21 mouse cellular contexts compared by ENCODE assay signal in the genomic region with DNA sequence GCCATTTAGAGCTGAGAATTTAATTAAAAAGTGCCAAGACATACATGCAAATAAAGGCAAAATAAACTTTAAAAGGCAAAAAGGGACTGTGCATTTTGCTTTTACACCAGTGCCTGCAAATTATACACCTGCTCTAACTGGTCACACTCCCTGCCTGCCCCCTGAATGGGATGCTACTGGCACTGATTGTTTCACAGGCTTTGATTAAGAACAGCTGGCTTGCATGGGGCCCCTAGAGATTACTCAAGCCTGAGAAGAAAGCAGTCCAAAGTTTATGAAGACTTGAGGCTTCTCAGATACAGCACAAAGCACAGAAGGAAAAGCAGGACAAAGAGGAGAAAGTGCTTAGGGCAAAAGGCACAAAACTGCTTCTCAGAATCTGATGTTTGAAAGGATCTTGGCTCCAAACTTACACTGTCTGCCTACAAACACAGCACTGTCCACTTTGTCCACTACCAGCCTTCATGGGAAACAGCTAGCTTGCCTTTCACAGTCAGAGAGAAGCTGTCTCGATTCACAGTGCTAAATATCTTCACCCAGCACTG. TPM values are rescaled to one million over a fixed set of nuclear protein-coding genes. Genes with fewer than 3 reads are reported as not detected.
DNase-seq lines count a peak whose midpoint lies in the region; ATAC-seq and TF ChIP-seq lines count a peak whose summit lies in the region.
"Had no signal": no experiment of that assay in that cellular context is flagged by ENCODE, and none has a peak within 500 bp of the region (broad histone marks: within the 10 kb centered on the region; RNA-seq: fewer than 3 reads in every experiment).

No protein-coding gene starts in this region.

- 8% methylated on average over 1 of the region's 1 CpGs for WGBS in kidney, embryonic 15.5 days
- 53% methylated on average over 1 of the region's 1 CpGs for WGBS in stomach, embryonic 16.5 days
- WGBS in stomach, postnatal 0 days: 58% methylated on average over 1 of the region's 1 CpGs
- 86% methylated on average over 1 of the region's 1 CpGs for WGBS in forebrain, embryonic 13.5 days

- H3K9me3 ChIP-seq in kidney, embryonic 15.5 days (replicated peaks): no peaks in the 10 kb centered on the region
- H3K9me3 ChIP-seq in stomach, embryonic 16.5 days (replicated peaks; ENCODE audit: control insufficient read depth, low read length): no peaks in the 10 kb centered on the region
- H3K9me3 ChIP-seq in stomach, postnatal 0 days (ENCODE audit: control insufficient read depth, low read length): no peaks in the 10 kb centered on the region
- no peaks in the 10 kb centered on the region for H3K9me3 ChIP-seq in forebrain, embryonic 13.5 days (replicated peaks)
- H3K9me3 ChIP-seq: forebrain, embryonic 12.5 days; heart, embryonic 10.5 days; limb, embryonic 13.5 days; neural tube, embryonic 13.5 days had no signal

- H3K4me2 ChIP-seq in kidney, embryonic 15.5 days: no peak overlapping the region
- no peak overlapping the region for H3K4me2 ChIP-seq in stomach, embryonic 16.5 days (ENCODE audit: low read depth, low read length)
- H3K4me2 ChIP-seq in stomach, postnatal 0 days (replicated peaks; ENCODE audit: low read depth): no peak overlapping the region
- H3K4me2 ChIP-seq in forebrain, embryonic 13.5 days: no peak overlapping the region
- H3K4me2 ChIP-seq: forebrain, embryonic 12.5 days; limb, embryonic 13.5 days; midbrain, embryonic 11.5 days; neural tube, embryonic 13.5 days had no signal

- H3K27me3 ChIP-seq in kidney, embryonic 15.5 days: no peaks in the 10 kb centered on the region
- H3K27me3 ChIP-seq in stomach, embryonic 16.5 days (ENCODE audit: control insufficient read depth, insufficient read depth, low read length): no peaks in the 10 kb centered on the region
- no peaks in the 10 kb centered on the region for H3K27me3 ChIP-seq in stomach, postnatal 0 days (ENCODE audit: control insufficient read depth, insufficient read depth, low read length)
- no peaks in the 10 kb centered on the region for H3K27me3 ChIP-seq in forebrain, embryonic 13.5 days
- H3K27me3 ChIP-seq: forebrain, embryonic 12.5 days; limb, embryonic 13.5 days; neural tube, embryonic 13.5 days had no signal

- no peak for TF ChIP-seq EP300 in stomach, postnatal 0 days (optimal IDR thresholded peaks at IDR 0.05)

- peak; percentile 89 for DNase-seq in heart, adult 11 months
- DNase-seq in heart, adult 8-10 months (ENCODE audit: low spot score): no peak
- no peak for DNase-seq in kidney, adult 18-20 months
- no peak for DNase-seq in stomach, postnatal 0 days (ENCODE audit: low spot score)
- DNase-seq in adrenal gland, adult 2 months: no peak
- DNase-seq: adrenal gland, adult 8-10 months; cerebellum, adult 11-12 months; gastrocnemius, postnatal 25 days; right cerebral cortex, postnatal 25 days; thymus, postnatal 25 days had no signal

- H3K9ac ChIP-seq in kidney, embryonic 15.5 days: no peak overlapping the region
- no peak overlapping the region for H3K9ac ChIP-seq in stomach, embryonic 16.5 days (ENCODE audit: low read length)
- no peak overlapping the region for H3K9ac ChIP-seq in stomach, postnatal 0 days (ENCODE audit: low read length)
- no peak overlapping the region for H3K9ac ChIP-seq in forebrain, embryonic 13.5 days
- H3K9ac ChIP-seq: forebrain, embryonic 12.5 days; limb, embryonic 13.5 days; liver, embryonic 14.5 days; neural tube, embryonic 13.5 days had no signal

- ATAC-seq in kidney, embryonic 15.5 days (replicated peaks; ENCODE audit: low FRiP score): peak; percentile 58; the same call in 1 of the 2 replicates
- ATAC-seq in stomach, embryonic 16.5 days (ENCODE audit: insufficient read depth, low FRiP score): no peak
- no peak for ATAC-seq in stomach, postnatal 0 days (ENCODE audit: low FRiP score, low TSS enrichment)
- ATAC-seq in forebrain, embryonic 13.5 days: no peak
- ATAC-seq: inflammation-experienced regulatory T-cells, adult 6 months had no signal

- H3K27ac ChIP-seq in kidney, embryonic 15.5 days: peak overlapping the region; percentile 66
- H3K27ac ChIP-seq in stomach, embryonic 16.5 days (ENCODE audit: low read length): 0 out of 2 replicates have a peak overlapping the region, but pooled peaks have one; percentile 47
- H3K27ac ChIP-seq in stomach, postnatal 0 days (replicated peaks): no peak overlapping the region
- H3K27ac ChIP-seq in forebrain, embryonic 13.5 days: no peak overlapping the region
- H3K27ac ChIP-seq: forebrain, embryonic 12.5 days; heart, embryonic 10.5 days; limb, embryonic 13.5 days; liver, embryonic 14.5 days; macrophage; neural tube, embryonic 13.5 days had no signal

- no peak for TF ChIP-seq CTCF in stomach, postnatal 0 days (IDR thresholded peaks at IDR 0.05; ENCODE audit: low read depth)

- no peak overlapping the region for H3K4me3 ChIP-seq in kidney, embryonic 15.5 days (replicated peaks)
- no peak overlapping the region for H3K4me3 ChIP-seq in stomach, embryonic 16.5 days (replicated peaks; ENCODE audit: low read length)
- no peak overlapping the region for H3K4me3 ChIP-seq in stomach, postnatal 0 days (ENCODE audit: low read depth, low read length)
- H3K4me3 ChIP-seq in forebrain, embryonic 13.5 days: no peak overlapping the region
- H3K4me3 ChIP-seq: forebrain, embryonic 12.5 days; heart, embryonic 10.5 days; limb, embryonic 13.5 days; neural tube, embryonic 13.5 days had no signal

- peaks cover 6% of the 10 kb centered on the region; the same call in 1 of the 2 replicates for H3K4me1 ChIP-seq in kidney, embryonic 15.5 days
- H3K4me1 ChIP-seq in stomach, embryonic 16.5 days (ENCODE audit: control insufficient read depth, insufficient read depth, low read length): no peaks in the 10 kb centered on the region
- no peaks in the 10 kb centered on the region for H3K4me1 ChIP-seq in stomach, postnatal 0 days (replicated peaks; ENCODE audit: control insufficient read depth, insufficient read depth)
- H3K4me1 ChIP-seq in forebrain, embryonic 13.5 days: no peaks in the 10 kb centered on the region
- H3K4me1 ChIP-seq: forebrain, embryonic 12.5 days; heart, embryonic 10.5 days had no signal

- H3K36me3 ChIP-seq in kidney, embryonic 15.5 days: no peaks in the 10 kb centered on the region
- no peaks in the 10 kb centered on the region for H3K36me3 ChIP-seq in stomach, embryonic 16.5 days (ENCODE audit: control insufficient read depth, insufficient read depth, low read length)
- no peaks in the 10 kb centered on the region for H3K36me3 ChIP-seq in stomach, postnatal 0 days (ENCODE audit: control insufficient read depth, insufficient read depth, low read length)
- no peaks in the 10 kb centered on the region for H3K36me3 ChIP-seq in forebrain, embryonic 13.5 days (ENCODE audit: poor library complexity, severe bottlenecking)
- H3K36me3 ChIP-seq: forebrain, embryonic 12.5 days; heart, embryonic 10.5 days; limb, embryonic 13.5 days; neural tube, embryonic 13.5 days had no signal

RNA-seq across cellular contexts. Expression of a gene that starts 40.2 kb away (rescaled TPM):
- total RNA-seq in heart, adult 8-10 months (2022): 10 to 100 TPM; 10.6 to 12.5 (median 11.7) TPM
- polyA plus RNA-seq in kidney, embryonic 15.5 days (2015; fragmentation: Nextera tagmentation; extraction: Ambion mirVana): 37.3 and 38.5 TPM in 2 replicates
- 24.3 and 26.4 TPM in 2 replicates for polyA plus RNA-seq in stomach, embryonic 16.5 days (2015; fragmentation: Nextera tagmentation; extraction: Ambion mirVana)
- 10.0 and 12.0 TPM in 2 replicates for polyA plus RNA-seq in stomach, postnatal 0 days (2015; fragmentation: Nextera tagmentation; extraction: Ambion mirVana)
- 10 to 100 TPM; 35.6 to 36.9 TPM for total RNA-seq in adrenal gland, adult 2 months (2021)
- 10.1 and 10.2 TPM in 2 replicates for polyA plus RNA-seq in adrenal gland, adult 2 months (2012; rRNA removed)
- polyA plus RNA-seq in forebrain, embryonic 13.5 days (2015; fragmentation: Nextera tagmentation; extraction: Ambion mirVana): 56.1 and 57.0 TPM in 2 replicates

Comparison
In these comparisons a context has a peak if more than half of its experiments do, and no peak if none do; other contexts are left out.
1. H3K27ac ChIP-seq: peak in kidney, embryonic 15.5 days (single experiment) and stomach, embryonic 16.5 days (single experiment); none in stomach, postnatal 0 days (single experiment) and forebrain, embryonic 13.5 days (single experiment).